Mouse (Mus musculus) stomach, postnatal 0 days (tissue): ENCODE measurements at regions not wholly inside any gene's neighbourhood (a gene's known extent, or its start where the extent isn't known, plus 50 kb on each side); places are given as distances from the start of the nearest gene placed in this dataset.

Experiments
- CTCF ChIP-seq: IDR thresholded peaks from 2 replicates; pipeline ENCODE4 v1.5.1; 2016; ENCODE audit warnings: antibody characterized with exemption, low read depth, mild to moderate bottlenecking, moderate library complexity
- EP300 ChIP-seq: optimal IDR thresholded peaks from 2 replicates; pipeline ENCODE3; 2016; ENCODE audit warnings: antibody characterized with exemption

GRCm38 (mm10) chr3:54020196-54020595 is 135.6 kb upstream of the Trpc4 start:
- TF ChIP-seq CTCF (no peak), EP300 (no peak)
